Mouse (Mus musculus) lung, postnatal 0 days (tissue): ENCODE measurements around the gene Acly. TPM values are rescaled to one million over a fixed set of nuclear protein-coding genes. Genes with fewer than 3 reads are reported as not detected.
A peak's percentile ranks its signal among the peaks of the same experiment; 100 is the strongest.

Experiments used
- ATAC-seq: fragments of 200-750 bp; cut with Nextera tagmentation; 2 replicates; pipeline ENCODE4 v1.8.0; 2017; ENCODE audit warnings: moderate library complexity
- DNase-seq: peaks from one replicate; pipeline ENCODE4 v3.0.0-alpha.2; 2016; ENCODE audit warnings: low spot score
- H3K27ac ChIP-seq: fragments of 300-500 bp; sonication (generic); 2 replicates; pipeline ENCODE4 v1.5.1; 2014; ENCODE audit warnings: antibody characterized with exemption, mild to moderate bottlenecking, low read length, mixed read lengths
- H3K27me3 ChIP-seq: fragments of 300-500 bp; sonication (generic); replicated peaks from 2 replicates; pipeline ENCODE4 v1.6.1; 2014; ENCODE audit warnings: low read length, mixed read lengths; ENCODE audit not compliant: insufficient read depth
- H3K36me3 ChIP-seq: fragments of 300-500 bp; sonication (generic); 2 replicates; pipeline ENCODE4 v1.6.1; 2014; ENCODE audit warnings: low read length, mixed read lengths; ENCODE audit not compliant: insufficient read depth
- H3K4me1 ChIP-seq: fragments of 300-500 bp; sonication (generic); 2 replicates; pipeline ENCODE4 v1.6.1; 2014; ENCODE audit warnings: antibody characterized with exemption, low read depth, low read length, mixed read lengths; ENCODE audit not compliant: insufficient read depth
- H3K4me2 ChIP-seq: fragments of 300-500 bp; sonication (generic); replicated peaks from 2 replicates; pipeline ENCODE4 v1.6.1; 2014; ENCODE audit warnings: low read depth, mild to moderate bottlenecking, low read length, moderate library complexity, mixed read lengths
- H3K4me3 ChIP-seq: fragments of 300-500 bp; sonication (generic); 2 replicates; pipeline ENCODE4 v1.5.1; 2014; ENCODE audit warnings: low read depth, low read length
- H3K9ac ChIP-seq: fragments of 300-500 bp; sonication (generic); replicated peaks from 2 replicates; pipeline ENCODE4 v1.6.1; 2014; ENCODE audit warnings: low read depth, mild to moderate bottlenecking
- H3K9me3 ChIP-seq: fragments of 300-500 bp; sonication (generic); 2 replicates; pipeline ENCODE4 v1.6.1; 2016; ENCODE audit warnings: low read length, mixed read lengths
- CTCF ChIP-seq: IDR thresholded peaks from 2 replicates; pipeline ENCODE4 v1.5.1; 2016; ENCODE audit warnings: antibody characterized with exemption, mild to moderate bottlenecking
- EP300 ChIP-seq: IDR thresholded peaks from 2 replicates; pipeline ENCODE4 v1.6.1; 2016; ENCODE audit warnings: antibody characterized with exemption, mild to moderate bottlenecking, control low read depth
- WGBS: fragments of 180-500 bp; shearing (Covaris S2); extraction: QIAGEN DNeasy Blood & Tissue Kit; methylation state at CpG from one replicate; pipeline ENCODE4 v1.1.7; 2014; 5-methylcytosine and 5-hydroxymethylcytosine counted together
- polyA plus RNA-seq: library from polyadenylated mRNA; unstranded; fragments of >200 nt; fragmentation: Nextera tagmentation; extraction: Ambion mirVana; gene quantifications from 2 replicates; pipeline ENCODE4 v1.2.1, GENCODE M21; 2015

The Acly gene
- polyA plus RNA-seq, 1 experiment from 2014 or later: 85.7 TPM

DNA sequence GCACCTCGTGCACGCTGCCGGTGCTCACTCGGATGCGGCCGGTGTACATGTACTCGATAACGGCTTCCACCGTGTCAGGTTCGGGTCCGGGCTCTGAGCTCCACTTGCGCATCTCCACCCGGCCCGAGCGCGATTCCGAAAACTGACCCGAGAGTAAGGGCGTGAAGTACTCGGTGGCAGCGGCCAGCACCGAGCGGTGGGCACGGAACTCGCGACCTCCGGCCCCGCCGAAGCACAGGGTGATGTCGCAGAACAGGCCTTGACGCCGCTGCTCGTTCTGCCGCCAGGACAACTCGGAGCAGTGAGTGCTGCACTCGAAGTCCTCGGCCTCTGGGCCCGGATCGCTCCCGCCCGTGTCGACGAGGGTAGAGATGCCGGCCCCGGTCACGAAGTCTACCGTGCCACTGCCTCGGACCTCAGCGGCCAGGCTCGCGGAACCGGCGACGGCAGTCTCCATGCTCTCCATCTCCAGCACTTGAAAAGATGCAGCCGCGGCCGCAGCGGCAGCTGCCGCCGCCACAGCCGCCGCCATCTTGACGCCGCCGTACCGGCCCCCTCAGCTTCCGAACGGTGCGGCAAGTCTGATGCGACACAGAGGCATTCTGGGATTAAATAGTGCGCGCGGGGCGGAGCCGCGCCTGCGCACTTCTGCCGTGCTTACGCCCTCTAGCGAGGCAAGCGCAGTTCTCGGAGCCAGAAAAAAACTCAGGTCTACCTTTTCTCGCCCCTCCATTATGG is 55.4 kb downstream of the Acly start, which contains the start of gene Klhl11:
Gene Klhl11, minus strand, starts transcription at position 545 of the 738 bp plus-strand sequence.
- peak; percentile 81 for TF ChIP-seq CTCF
- TF ChIP-seq EP300: no peak
- Histone ChIP-seq H3K9me3 (no peaks in the 10 kb centered on the region), H3K36me3 (no peaks in the 10 kb centered on the region), H3K27me3 (no peaks in the 10 kb centered on the region), H3K4me1 (peaks cover 13% of the 10 kb centered on the region), H3K4me2 (peak within 1 kb of the TSS; percentile 96), H3K9ac (peak within 1 kb of the TSS; percentile 75), H3K27ac (peak within 1 kb of the TSS; percentile 86), H3K4me3 (peak within 1 kb of the TSS; percentile 94)
- peak; percentile 94 for DNase-seq
- ATAC-seq: peak; percentile 95
- WGBS: under 1% methylated on average over 83 of the region's 83 CpGs

DNA sequence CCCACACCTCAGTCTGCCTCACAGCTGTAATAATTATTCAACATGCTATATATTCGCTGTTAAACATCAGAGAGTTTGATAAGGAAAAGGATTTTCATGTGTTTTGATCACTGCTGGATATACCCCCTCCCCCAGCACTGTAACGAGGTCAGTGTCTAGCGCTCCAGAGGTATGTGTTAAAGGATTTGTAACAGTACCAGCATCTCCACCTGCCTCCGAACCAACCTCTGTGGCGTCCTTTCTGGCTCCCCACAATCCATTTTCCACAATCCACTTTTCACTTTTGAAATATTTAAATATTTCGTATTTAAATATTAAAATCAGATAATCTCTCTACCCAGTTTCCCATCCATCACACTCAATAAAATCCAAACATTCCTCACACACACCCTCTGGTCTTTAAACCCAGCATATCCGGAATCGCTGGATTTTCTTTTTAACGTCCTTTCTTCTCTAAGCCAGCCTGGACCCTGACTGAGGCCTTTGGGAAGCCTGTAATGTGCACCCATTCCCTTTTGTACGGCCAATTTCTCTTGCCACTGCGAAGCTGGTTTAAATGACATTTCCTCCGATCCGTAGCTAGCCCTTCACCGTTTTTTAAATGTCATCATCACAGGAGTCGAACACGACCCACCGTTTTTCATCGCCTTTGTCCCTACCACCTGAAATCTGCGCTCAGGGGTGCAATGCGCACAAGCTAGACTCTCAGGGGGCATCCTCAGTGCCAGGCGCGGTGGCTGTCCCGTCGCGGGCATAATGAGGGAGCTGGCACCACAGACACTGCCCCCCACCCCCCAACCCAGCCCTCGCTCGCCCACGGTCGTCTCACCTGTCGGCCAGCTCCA is 56.2 kb downstream of the Acly start:
- DNase-seq (peak; percentile 18), ATAC-seq (no peak)
- Histone ChIP-seq H3K9ac (peak overlapping the region; percentile 75), H3K27ac (peak overlapping the region; percentile 1; the same call in 1 of the 2 replicates), H3K4me3 (peak overlapping the region; percentile 94), H3K4me1 (peaks cover 13% of the 10 kb centered on the region), H3K9me3 (no peaks in the 10 kb centered on the region), H3K4me2 (peak overlapping the region; percentile 96), H3K27me3 (no peaks in the 10 kb centered on the region), H3K36me3 (no peaks in the 10 kb centered on the region)
- TF ChIP-seq EP300 (no peak), CTCF (no peak)
- WGBS: 3% methylated on average over 30 of the region's 30 CpGs

DNA sequence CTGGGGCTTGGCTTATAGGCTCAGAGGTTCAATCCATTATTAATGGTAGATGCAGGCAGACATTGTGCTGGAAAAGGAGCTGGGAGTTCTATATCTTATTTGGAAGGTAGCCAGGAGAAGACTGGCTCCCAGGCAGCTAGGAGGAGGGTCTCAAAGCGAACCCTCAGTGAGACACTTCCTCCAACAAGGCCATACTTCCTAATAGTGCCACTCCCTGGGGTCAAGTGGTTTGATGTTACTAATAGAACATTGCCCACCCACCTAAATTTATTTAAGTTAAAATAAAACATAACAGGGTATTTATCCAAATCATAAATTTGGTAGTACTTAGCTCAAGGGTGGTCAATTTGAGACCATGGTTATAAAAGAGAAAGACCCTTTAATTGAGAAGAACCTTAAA is 62.0 kb downstream of the Acly start:
- TF ChIP-seq CTCF (no peak), EP300 (no peak)
- Histone ChIP-seq H3K4me1 (peaks cover 7% of the 10 kb centered on the region), H3K4me3 (no peak overlapping the region), H3K9me3 (no peaks in the 10 kb centered on the region), H3K27me3 (no peaks in the 10 kb centered on the region), H3K36me3 (peaks cover 8% of the 10 kb centered on the region; the same call in 1 of the 2 replicates), H3K9ac (no peak overlapping the region), H3K27ac (no peak overlapping the region), H3K4me2 (no peak overlapping the region)
- DNase-seq: no peak
- peak; percentile 38; the same call in 1 of the 2 replicates for ATAC-seq
- 42% methylated on average over 1 of the region's 1 CpGs for WGBS

DNA sequence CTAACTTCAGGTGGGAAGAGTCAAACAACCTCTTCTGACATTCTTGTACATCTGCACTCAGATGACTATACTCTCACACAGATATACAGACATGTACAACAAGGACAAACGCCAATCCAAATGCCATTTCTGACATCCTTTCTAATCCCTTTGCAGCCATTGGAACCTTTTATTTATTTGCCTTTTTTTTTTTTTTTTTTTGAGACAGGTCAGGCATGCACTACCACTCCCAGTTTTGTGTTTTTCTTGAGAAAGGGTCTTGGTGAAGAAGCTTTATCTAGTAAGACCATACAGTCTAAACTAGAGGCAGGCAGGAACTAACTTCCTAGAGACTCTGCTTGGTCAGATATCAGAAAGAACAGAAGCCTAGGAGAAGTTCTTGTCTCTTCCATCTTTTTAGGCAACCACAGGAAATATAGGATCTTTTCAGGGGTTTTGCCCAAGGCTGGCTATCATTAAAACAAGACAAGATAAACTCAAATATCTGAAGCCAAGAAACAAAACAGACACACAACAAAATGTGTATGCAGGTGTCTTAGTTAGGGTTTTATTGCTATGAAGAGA is 62.5 kb downstream of the Acly start:
- no peak for ATAC-seq
- 89% methylated on average over 1 of the region's 1 CpGs for WGBS

DNA sequence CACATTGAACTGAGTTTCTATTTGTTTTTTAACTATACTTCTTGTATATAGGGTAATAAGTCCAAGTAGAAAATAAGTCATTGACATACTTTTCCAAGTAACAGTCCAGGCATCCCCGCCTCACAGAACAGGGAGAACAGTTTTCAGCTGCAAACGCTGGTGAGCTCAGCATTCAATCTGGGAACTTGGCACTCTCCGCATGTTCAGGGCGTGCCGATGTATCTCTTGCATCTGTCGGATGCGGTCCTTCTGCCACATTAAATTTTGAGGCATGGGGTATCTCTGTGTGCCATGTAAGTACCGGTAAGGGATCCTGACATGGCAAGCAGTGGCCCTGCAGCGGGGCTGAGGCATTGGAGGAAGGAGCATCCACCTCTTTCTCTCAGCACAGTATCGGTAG is 65.1 kb downstream of the Acly start:
- H3K9ac ChIP-seq: no peak overlapping the region
- no peaks in the 10 kb centered on the region for H3K27me3 ChIP-seq
- ATAC-seq (no peak), DNase-seq (no peak)
- no peaks in the 10 kb centered on the region for H3K9me3 ChIP-seq
- peaks cover 8% of the 10 kb centered on the region; the same call in 1 of the 2 replicates for H3K36me3 ChIP-seq
- no peak overlapping the region for H3K4me2 ChIP-seq
- no peaks in the 10 kb centered on the region for H3K4me1 ChIP-seq
- no peak overlapping the region for H3K4me3 ChIP-seq
- TF ChIP-seq EP300 (no peak), CTCF (no peak)
- 88% methylated on average over 10 of the region's 10 CpGs for WGBS
- H3K27ac ChIP-seq: no peak overlapping the region

More for the DNA sequence above, 62.5 kb downstream of the Acly start:
- Histone ChIP-seq H3K4me1 (0 out of 2 replicates have a peak, but pooled peaks cover 2% of the 10 kb centered on the region), H3K36me3 (peaks cover 8% of the 10 kb centered on the region; the same call in 1 of the 2 replicates), H3K9ac (no peak overlapping the region), H3K27me3 (no peaks in the 10 kb centered on the region), H3K9me3 (no peaks in the 10 kb centered on the region), H3K4me2 (no peak overlapping the region), H3K4me3 (no peak overlapping the region), H3K27ac (no peak overlapping the region)
- TF ChIP-seq CTCF: no peak
- no peak for TF ChIP-seq EP300
- no peak for DNase-seq

DNA sequence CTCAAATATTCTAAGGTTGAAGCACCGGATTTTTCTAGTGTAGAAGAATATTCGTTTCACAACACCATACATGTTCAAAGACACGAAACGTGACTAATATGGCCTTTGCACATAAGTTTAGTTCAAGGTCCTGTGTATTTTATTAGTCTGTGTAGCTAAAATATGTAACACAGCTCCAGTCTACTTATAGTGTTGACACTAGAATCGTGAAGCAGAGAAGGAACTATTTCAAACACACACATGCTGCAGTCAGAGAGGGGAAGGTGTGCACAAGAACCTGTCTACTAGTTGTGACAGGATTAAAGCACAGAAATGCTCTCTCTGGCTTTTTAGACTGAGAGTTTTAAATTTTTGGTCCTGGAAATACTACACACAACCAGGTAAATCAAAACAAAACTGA is 70.1 kb downstream of the Acly start:
- DNase-seq (peak; percentile 69), ATAC-seq (peak; percentile 80)
- Histone ChIP-seq H3K36me3 (no peaks in the 10 kb centered on the region), H3K4me2 (no peak overlapping the region), H3K9ac (no peak overlapping the region), H3K4me1 (no peaks in the 10 kb centered on the region), H3K27ac (no peak overlapping the region), H3K27me3 (no peaks in the 10 kb centered on the region), H3K9me3 (no peaks in the 10 kb centered on the region), H3K4me3 (no peak overlapping the region)
- TF ChIP-seq EP300: no peak
- no peak for TF ChIP-seq CTCF
- WGBS: 57% methylated on average over 5 of the region's 5 CpGs
